Mouse (Mus musculus) limb, embryonic 12.5 days (tissue): ENCODE data around the gene Bach2. TPM values are rescaled to one million over a fixed set of nuclear protein-coding genes. Genes with fewer than 3 reads are reported as not detected.

Source experiments
- ATAC-seq: fragments of 200-750 bp; cut with Nextera tagmentation; 2 replicates; pipeline ENCODE4 v1.8.0; 2017; ENCODE audit warnings: low read depth, moderate TSS enrichment; ENCODE audit not compliant: insufficient number of reproducible peaks, insufficient read depth, low FRiP score, low TSS enrichment
- H3K27ac ChIP-seq: fragments of 300-500 bp; sonication (generic); 2 replicates; pipeline ENCODE4 v1.5.1; 2016; ENCODE audit warnings: mild to moderate bottlenecking, moderate library complexity
- H3K27me3 ChIP-seq: fragments of 300-500 bp; sonication (generic); 2 replicates; pipeline ENCODE4 v1.6.1; 2016; ENCODE audit warnings: mild to moderate bottlenecking, moderate library complexity
- H3K36me3 ChIP-seq: fragments of 300-500 bp; sonication (generic); 2 replicates; pipeline ENCODE4 v1.6.1; 2016; ENCODE audit warnings: mild to moderate bottlenecking, moderate library complexity
- H3K4me1 ChIP-seq: fragments of 300-500 bp; sonication (generic); replicated peaks from 2 replicates; pipeline ENCODE4 v1.6.1; 2016
- H3K4me2 ChIP-seq: fragments of 300-500 bp; sonication (generic); 2 replicates; pipeline ENCODE4 v1.6.1; 2016; ENCODE audit warnings: mild to moderate bottlenecking, moderate library complexity
- H3K4me3 ChIP-seq: fragments of 300-500 bp; sonication (generic); replicated peaks from 2 replicates; pipeline ENCODE4 v1.5.1; 2016; ENCODE audit warnings: mild to moderate bottlenecking
- H3K9ac ChIP-seq: fragments of 300-500 bp; sonication (generic); replicated peaks from 2 replicates; pipeline ENCODE4 v1.6.1; 2016; ENCODE audit warnings: mild to moderate bottlenecking, moderate library complexity
- H3K9me3 ChIP-seq: fragments of 300-500 bp; sonication (generic); 2 replicates; pipeline ENCODE4 v1.6.1; 2016; ENCODE audit warnings: mild to moderate bottlenecking, moderate library complexity
- WGBS: fragments of 180-500 bp; shearing (Covaris S2); methylation state at CpG from one replicate; pipeline ENCODE4 v1.1.7; 2016; 5-methylcytosine and 5-hydroxymethylcytosine counted together
- polyA plus RNA-seq: library from polyadenylated mRNA; unstranded; fragments of >200 nt; fragmentation: Nextera tagmentation; extraction: Ambion mirVana; gene quantifications from 2 replicates; pipeline ENCODE4 v1.2.1, GENCODE M21; 2016

The Bach2 gene
- polyA plus RNA-seq, 1 experiment from 2014 or later = 14.5 TPM

DNA sequence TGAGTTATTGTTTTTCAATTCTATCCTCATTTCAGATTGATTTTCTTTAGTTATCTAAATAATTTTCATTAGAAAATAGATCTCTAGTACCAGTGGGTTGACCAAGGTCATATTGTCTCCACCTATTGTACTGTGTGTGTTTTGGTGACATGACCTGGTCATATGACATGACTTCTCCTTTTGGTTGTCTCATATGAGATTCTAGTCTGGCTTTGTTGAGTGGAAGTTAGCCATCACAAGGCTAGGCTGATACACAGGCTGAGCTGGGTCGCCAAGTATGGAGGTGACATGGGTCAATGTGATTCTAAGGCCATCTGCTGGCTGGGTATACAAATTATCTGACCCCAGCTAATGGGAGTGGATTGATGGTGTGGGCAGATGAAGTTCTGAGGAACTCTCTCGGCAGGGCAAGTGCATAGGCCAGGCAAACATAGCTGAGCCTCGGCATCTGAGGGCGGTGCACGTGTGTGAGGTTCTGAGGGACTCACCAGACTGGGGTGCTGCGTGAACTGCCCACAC lies 36.2 kb downstream of the Bach2 start:
- Histone ChIP-seq H3K4me3 (no peak overlapping the region), H3K4me2 (no peak overlapping the region), H3K9ac (no peak overlapping the region), H3K27ac (no peak overlapping the region), H3K36me3 (peaks cover 3% of the 10 kb centered on the region; the same call in 1 of the 2 replicates), H3K9me3 (no peaks in the 10 kb centered on the region), H3K27me3 (no peaks in the 10 kb centered on the region), H3K4me1 (peaks cover 33% of the 10 kb centered on the region)
- ATAC-seq = no peak
- WGBS = 90% methylated on average over 6 of the region's 6 CpGs

DNA sequence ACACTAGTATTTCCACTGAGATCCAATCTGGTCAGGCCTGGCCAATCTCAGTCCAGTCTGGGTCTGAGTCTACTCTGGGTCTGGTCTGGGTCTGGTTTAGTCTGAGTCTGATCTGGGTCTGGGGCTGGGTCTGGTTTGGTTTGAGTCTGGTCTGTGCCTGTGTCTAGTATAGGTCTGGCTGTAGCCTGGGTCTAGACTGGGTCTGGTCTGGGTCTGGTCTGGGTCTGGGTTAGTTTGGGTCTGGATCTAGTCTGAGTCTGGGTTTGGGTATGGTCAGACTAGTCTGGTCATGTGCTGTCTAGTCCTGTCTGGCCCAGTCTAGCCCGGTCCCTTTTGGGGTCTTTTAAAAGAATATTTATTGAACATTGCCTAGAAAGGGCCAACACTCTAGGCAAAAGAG lies 41.2 kb downstream of the Bach2 start:
- no peaks in the 10 kb centered on the region for H3K9me3 ChIP-seq
- H3K4me3 ChIP-seq = no peak overlapping the region
- peak; percentile 72 for ATAC-seq
- H3K4me2 ChIP-seq = no peak overlapping the region
- peaks cover 44% of the 10 kb centered on the region for H3K4me1 ChIP-seq
- peak overlapping the region; percentile 84 for H3K27ac ChIP-seq
- 32% methylated on average over 1 of the region's 1 CpGs for WGBS
- H3K27me3 ChIP-seq = no peaks in the 10 kb centered on the region
- H3K9ac ChIP-seq = no peak overlapping the region
- peaks cover 3% of the 10 kb centered on the region; the same call in 1 of the 2 replicates for H3K36me3 ChIP-seq

DNA sequence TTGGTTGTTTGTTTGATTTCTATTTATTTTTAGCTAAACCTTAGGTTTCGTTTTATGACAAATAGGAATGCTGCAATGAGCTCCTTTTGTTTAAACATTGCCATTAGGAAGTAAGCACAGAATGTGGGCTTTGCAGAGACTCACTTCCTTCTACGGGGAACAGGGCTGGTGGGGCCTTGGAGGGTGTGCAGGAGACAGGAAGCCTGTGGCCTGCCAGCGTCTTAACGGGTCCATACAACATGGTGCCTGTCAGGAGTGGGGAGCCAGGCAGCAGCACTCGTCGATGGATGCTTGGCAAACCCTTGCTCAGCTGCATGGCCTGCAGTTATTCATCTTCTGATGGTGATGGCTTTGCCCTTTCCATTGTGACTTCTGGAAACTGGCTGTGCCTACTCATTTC lies 41.8 kb downstream of the Bach2 start:
- Histone ChIP-seq H3K9me3 (no peaks in the 10 kb centered on the region), H3K36me3 (peaks cover 3% of the 10 kb centered on the region; the same call in 1 of the 2 replicates), H3K27ac (peak overlapping the region; percentile 84), H3K4me1 (peaks cover 44% of the 10 kb centered on the region), H3K27me3 (no peaks in the 10 kb centered on the region), H3K4me2 (no peak overlapping the region), H3K9ac (no peak overlapping the region), H3K4me3 (no peak overlapping the region)
- WGBS = 33% methylated on average over 6 of the region's 6 CpGs
- no peak for ATAC-seq

DNA sequence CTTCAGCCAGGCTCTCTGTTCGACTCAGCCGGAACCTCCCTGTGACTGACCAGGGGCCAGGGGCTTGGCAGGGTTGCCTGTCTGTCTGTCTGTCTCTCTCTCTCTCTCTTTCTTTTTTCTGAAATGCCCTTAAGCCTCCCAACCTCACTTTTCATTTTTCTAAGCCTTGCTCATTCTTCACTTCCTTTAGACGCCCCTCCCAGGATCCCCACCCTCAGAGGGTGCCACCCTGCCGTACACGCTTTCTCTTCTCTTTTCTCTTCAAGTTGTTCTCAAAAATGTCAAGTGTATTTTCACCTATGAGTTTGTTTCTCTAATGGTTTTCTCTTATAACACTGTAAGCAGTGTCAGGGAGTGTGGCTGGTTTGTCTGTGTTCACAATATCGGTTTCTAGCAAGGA lies 42.7 kb downstream of the Bach2 start:
- 0 out of 2 replicates have a peak overlapping the region, but pooled peaks have one; percentile 23 for H3K27ac ChIP-seq
- WGBS = 92% methylated on average over 6 of the region's 6 CpGs

DNA sequence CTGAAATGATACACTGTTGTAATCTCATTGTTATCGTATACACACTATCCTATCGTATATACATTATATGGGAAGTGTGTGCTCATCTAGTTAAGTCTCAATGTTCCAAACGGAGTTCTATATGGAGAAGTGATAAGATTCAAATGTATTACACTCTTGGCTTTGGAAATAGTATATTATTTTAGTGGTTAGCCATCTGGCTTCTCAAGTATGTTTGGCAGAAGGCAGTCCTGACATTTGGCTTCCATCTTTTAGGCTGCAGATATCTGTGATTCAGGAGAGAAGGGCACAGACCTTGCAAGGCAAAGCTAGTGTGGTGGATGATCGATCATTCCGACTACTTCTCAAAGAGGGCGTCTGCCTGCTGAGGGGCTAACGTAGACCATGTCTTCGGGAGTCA lies 47.8 kb downstream of the Bach2 start:
- peaks cover 42% of the 10 kb centered on the region for H3K4me1 ChIP-seq
- no peak for ATAC-seq
- H3K4me3 ChIP-seq = no peak overlapping the region
- 83% methylated on average over 8 of the region's 8 CpGs for WGBS
- no peaks in the 10 kb centered on the region for H3K27me3 ChIP-seq
- H3K9me3 ChIP-seq = no peaks in the 10 kb centered on the region
- no peak overlapping the region for H3K9ac ChIP-seq
- no peak overlapping the region for H3K27ac ChIP-seq
- H3K36me3 ChIP-seq = no peaks in the 10 kb centered on the region
- no peak overlapping the region for H3K4me2 ChIP-seq

More for the DNA sequence above, 42.7 kb downstream of the Bach2 start:
- no peaks in the 10 kb centered on the region for H3K9me3 ChIP-seq
- H3K9ac ChIP-seq = no peak overlapping the region
- peaks cover 44% of the 10 kb centered on the region for H3K4me1 ChIP-seq
- peaks cover 3% of the 10 kb centered on the region; the same call in 1 of the 2 replicates for H3K36me3 ChIP-seq
- ATAC-seq = no peak
- no peak overlapping the region for H3K4me3 ChIP-seq
- H3K4me2 ChIP-seq = no peak overlapping the region
- H3K27me3 ChIP-seq = no peaks in the 10 kb centered on the region

DNA sequence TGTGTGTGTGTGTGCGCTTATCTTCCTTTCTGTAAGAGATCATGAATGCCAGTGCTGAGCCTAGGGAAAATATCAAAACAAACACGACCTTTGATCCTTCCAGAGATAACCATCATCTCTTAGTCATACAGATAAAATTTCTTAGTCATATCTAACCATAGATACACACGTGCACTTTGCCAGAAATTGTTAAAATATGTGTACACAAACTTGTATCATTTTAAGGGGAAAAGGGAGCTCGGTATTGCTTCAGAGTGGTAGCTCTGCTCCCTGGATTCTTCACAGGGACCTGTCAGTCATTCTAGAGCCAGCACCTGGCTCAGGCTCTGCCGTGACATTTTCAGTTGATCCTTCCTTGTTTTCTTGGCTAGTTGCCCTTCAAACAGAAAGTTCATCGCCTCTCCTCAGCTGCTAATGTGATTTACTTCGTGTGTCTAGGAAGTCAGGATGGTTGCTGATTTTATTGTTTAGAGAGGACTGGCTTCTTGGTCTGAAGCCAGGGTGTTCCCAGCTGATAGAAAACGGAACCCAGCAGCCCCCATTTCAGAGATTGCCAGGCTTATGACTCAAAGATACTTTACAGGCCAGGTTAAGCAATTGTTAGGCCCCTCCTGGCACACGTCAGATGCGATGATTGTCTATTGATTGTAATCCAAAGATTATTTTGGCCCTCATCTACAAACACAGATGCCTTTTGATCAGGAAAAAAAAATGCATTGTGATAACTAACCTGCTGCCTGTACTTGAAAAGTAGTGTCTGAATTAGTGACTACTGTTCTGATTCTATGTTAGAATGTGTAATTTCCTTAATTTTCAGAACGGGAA lies 49.6 kb downstream of the Bach2 start:
- ATAC-seq = no peak
- no peak overlapping the region for H3K4me3 ChIP-seq
- WGBS = 56% methylated on average over 11 of the region's 11 CpGs
- no peak overlapping the region for H3K9ac ChIP-seq
- H3K27me3 ChIP-seq = no peaks in the 10 kb centered on the region
- peaks cover 59% of the 10 kb centered on the region for H3K4me1 ChIP-seq
- H3K27ac ChIP-seq = no peak overlapping the region
- no peaks in the 10 kb centered on the region for H3K9me3 ChIP-seq
- no peak overlapping the region for H3K4me2 ChIP-seq
- H3K36me3 ChIP-seq = no peaks in the 10 kb centered on the region

DNA sequence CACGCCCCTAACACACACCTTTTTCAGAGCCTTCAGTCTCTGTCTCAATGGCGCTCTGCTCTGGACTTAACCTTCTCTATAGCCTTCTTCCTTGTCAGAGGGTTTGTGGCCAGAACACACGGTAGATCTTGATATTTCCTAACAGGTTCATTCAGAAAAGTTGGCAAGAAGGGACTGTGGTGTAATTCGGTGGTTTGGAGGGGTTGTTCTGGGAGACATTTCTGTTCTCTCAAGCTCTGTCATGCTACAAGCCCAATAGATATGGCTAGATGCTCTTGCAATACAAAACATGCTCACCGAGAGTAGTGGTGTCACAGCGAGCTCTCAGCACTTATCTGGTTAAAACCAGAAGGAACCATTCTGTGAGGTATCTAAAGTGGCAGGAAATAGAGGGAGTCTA lies 51.2 kb downstream of the Bach2 start:
- Histone ChIP-seq H3K9ac (no peak overlapping the region), H3K4me1 (peaks cover 65% of the 10 kb centered on the region), H3K9me3 (no peaks in the 10 kb centered on the region), H3K27ac (peak overlapping the region; percentile 72), H3K27me3 (no peaks in the 10 kb centered on the region), H3K4me3 (no peak overlapping the region), H3K36me3 (no peaks in the 10 kb centered on the region; the same call in 1 of the 2 replicates), H3K4me2 (no peak overlapping the region)
- ATAC-seq = no peak
- 80% methylated on average over 6 of the region's 6 CpGs for WGBS

DNA sequence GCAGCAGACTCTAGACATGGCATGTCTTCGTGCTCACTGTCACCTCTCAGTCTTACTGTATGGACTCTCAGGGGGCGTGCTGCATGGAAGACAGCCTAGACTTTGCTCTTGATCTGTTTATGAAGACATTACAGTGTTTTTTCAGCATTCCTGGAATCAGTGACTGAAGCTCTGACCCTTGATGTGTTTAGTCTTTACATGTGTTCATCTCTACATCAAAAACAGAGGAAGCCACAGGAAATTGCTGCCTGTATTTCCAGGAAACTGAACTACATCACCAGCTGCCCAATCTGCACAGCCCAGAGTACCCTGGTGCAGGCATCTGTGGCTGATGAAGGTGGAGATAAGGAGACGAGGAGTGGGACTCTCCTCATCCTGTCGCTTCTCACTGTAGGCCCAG lies 52.8 kb downstream of the Bach2 start:
- Histone ChIP-seq H3K36me3 (no peaks in the 10 kb centered on the region; the same call in 1 of the 2 replicates), H3K4me1 (peaks cover 72% of the 10 kb centered on the region), H3K9ac (no peak overlapping the region), H3K9me3 (no peaks in the 10 kb centered on the region), H3K4me2 (no peak overlapping the region), H3K4me3 (no peak overlapping the region), H3K27ac (no peak overlapping the region), H3K27me3 (no peaks in the 10 kb centered on the region)
- WGBS = 71% methylated on average over 4 of the region's 4 CpGs
- ATAC-seq = no peak

DNA sequence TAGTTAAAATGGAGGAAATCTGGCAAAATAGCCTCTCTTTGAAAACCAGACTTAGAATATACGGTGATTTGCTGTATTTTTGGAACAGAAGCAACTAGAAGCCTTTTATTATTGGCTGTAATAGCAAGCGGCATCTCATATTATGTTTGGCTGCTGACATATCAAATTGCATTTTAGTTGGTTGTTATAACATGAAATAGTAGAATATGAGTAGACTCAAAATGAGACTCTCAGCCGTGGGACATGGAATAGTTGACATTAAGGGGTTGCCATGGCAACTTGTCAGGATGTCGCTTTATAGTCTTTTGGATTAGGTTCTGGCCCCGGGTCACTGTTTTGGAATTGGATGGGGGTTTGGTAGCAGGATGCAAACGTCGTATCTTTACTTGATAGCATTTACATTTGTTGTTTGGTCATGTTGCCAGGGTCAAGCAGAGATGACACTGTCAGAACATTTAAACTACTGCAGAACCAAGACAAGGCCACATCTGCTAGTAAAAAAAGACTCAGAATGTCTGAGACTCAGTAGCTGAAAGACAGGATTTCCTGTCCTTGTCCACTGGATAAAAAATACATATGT lies 55.2 kb downstream of the Bach2 start:
- peaks cover 81% of the 10 kb centered on the region for H3K4me1 ChIP-seq

DNA sequence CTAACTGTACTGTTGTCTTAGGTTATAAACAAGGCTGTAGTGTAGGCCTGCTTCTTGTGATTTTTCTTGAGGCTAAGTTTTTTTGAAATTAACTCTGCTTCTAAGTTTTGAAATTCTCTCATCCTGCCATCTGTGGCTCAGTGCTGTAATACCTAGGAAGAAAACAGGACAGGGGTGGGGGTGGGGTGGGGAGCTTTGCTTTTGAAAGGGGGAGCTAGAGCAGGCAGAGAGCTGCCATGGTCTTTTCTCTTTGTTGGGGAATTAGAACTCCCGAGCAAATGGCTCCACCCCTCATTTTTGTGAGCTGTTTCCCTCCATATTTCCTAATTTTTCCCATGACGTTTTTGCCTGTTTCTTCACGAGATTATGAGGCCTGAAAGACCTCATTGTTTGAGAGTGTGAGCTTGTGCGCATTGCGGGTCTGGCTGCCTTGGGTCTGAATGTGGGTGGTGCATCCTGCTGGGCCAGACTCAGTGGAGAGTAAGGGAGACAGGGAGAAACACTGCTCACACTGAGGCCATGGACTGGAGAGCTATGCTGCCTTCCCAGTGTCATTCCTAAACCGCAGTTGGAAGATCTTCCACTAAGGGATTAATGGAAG lies 58.6 kb downstream of the Bach2 start:
- Histone ChIP-seq H3K9ac (no peak overlapping the region), H3K4me3 (no peak overlapping the region), H3K27me3 (no peaks in the 10 kb centered on the region), H3K27ac (peak overlapping the region; percentile 87), H3K9me3 (no peaks in the 10 kb centered on the region), H3K36me3 (no peaks in the 10 kb centered on the region; the same call in 1 of the 2 replicates), H3K4me1 (peaks cover 73% of the 10 kb centered on the region), H3K4me2 (peak overlapping the region; percentile 6; the same call in 1 of the 2 replicates)
- WGBS = 26% methylated on average over 6 of the region's 6 CpGs
- ATAC-seq = peak; percentile 75

More for the DNA sequence above, 55.2 kb downstream of the Bach2 start:
- H3K27ac ChIP-seq = no peak overlapping the region
- ATAC-seq = no peak
- WGBS = 49% methylated on average over 7 of the region's 7 CpGs
- no peaks in the 10 kb centered on the region; the same call in 1 of the 2 replicates for H3K36me3 ChIP-seq
- H3K9me3 ChIP-seq = no peaks in the 10 kb centered on the region
- no peak overlapping the region for H3K9ac ChIP-seq
- H3K27me3 ChIP-seq = no peaks in the 10 kb centered on the region
- no peak overlapping the region for H3K4me3 ChIP-seq
- no peak overlapping the region for H3K4me2 ChIP-seq

DNA sequence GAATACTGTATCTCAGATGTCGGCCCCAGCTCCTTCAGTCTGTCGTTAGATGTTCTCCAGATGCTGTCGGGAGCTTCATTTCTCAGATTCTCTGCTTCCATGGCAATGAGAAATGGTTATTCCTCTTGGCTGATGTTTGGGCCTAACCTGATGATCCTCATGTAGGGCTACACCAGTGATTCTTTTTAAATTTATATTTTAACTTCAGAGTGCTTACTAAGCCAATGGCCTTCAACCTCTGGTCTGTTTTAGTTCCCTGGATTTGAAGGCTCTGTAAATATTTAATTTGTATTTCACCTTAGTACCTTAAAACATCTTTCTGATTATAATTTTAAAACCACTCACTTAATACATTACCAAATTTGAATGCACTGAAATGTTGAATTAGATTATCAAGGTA lies 60.6 kb downstream of the Bach2 start:
- ATAC-seq = no peak
- Histone ChIP-seq H3K27me3 (no peaks in the 10 kb centered on the region), H3K36me3 (no peaks in the 10 kb centered on the region; the same call in 1 of the 2 replicates), H3K4me1 (peaks cover 73% of the 10 kb centered on the region), H3K9me3 (no peaks in the 10 kb centered on the region), H3K4me2 (no peak overlapping the region), H3K27ac (no peak overlapping the region), H3K9ac (no peak overlapping the region), H3K4me3 (no peak overlapping the region)
- 49% methylated on average over 3 of the region's 3 CpGs for WGBS
